Mouse (Mus musculus) kidney, postnatal 0 days (tissue): ENCODE results near the gene Olfr1082. TPM values are rescaled to one million over a fixed set of nuclear protein-coding genes. Genes with fewer than 3 reads are reported as not detected.
"Not testable (repeated sequence)": the region's sequence is repeated elsewhere in the genome, so short reads cannot be mapped to it uniquely, and the experiment has no call there.

Source experiments
- ATAC-seq: fragments of 200-750 bp; cut with Nextera tagmentation; replicated peaks from 2 replicates; pipeline ENCODE4 v1.8.0; 2017; ENCODE audit warnings: low read depth, moderate number of reproducible peaks, moderate TSS enrichment, moderate library complexity; ENCODE audit not compliant: low FRiP score
- DNase-seq: peaks from one replicate; pipeline ENCODE4 v3.0.0-alpha.2; 2016; ENCODE audit warnings: low spot score
- H3K27ac ChIP-seq: fragments of 300-500 bp; sonication (generic); 2 replicates; pipeline ENCODE4 v1.5.1; 2014; ENCODE audit warnings: mild to moderate bottlenecking
- H3K27me3 ChIP-seq: fragments of 300-500 bp; sonication (generic); 2 replicates; pipeline ENCODE4 v1.6.1; 2014; ENCODE audit warnings: low read length, mixed read lengths; ENCODE audit not compliant: insufficient read depth
- H3K36me3 ChIP-seq: fragments of 300-500 bp; sonication (generic); 2 replicates; pipeline ENCODE4 v1.6.1; 2014; ENCODE audit warnings: low read length, mixed read lengths; ENCODE audit not compliant: insufficient read depth
- H3K4me1 ChIP-seq: fragments of 300-500 bp; sonication (generic); replicated peaks from 2 replicates; pipeline ENCODE4 v1.6.1; 2014; ENCODE audit warnings: antibody characterized with exemption, low read length, mixed read lengths; ENCODE audit not compliant: insufficient read depth
- H3K4me2 ChIP-seq: fragments of 300-500 bp; sonication (generic); 2 replicates; pipeline ENCODE4 v1.6.1; 2014; ENCODE audit warnings: mild to moderate bottlenecking, low read length, moderate library complexity, mixed read lengths
- H3K4me3 ChIP-seq: fragments of 300-500 bp; sonication (generic); replicated peaks from 2 replicates; pipeline ENCODE4 v1.5.1; 2014; ENCODE audit warnings: low read depth, low read length
- H3K9ac ChIP-seq: fragments of 300-500 bp; sonication (generic); 2 replicates; pipeline ENCODE4 v1.6.1; 2014; ENCODE audit warnings: low read depth, low read length
- H3K9me3 ChIP-seq: fragments of 300-500 bp; sonication (generic); replicated peaks from 2 replicates; pipeline ENCODE4 v1.6.1; 2016; ENCODE audit warnings: low read length, inconsistent platforms, mixed read lengths
- WGBS: fragments of 180-500 bp; shearing (Covaris S2); extraction: QIAGEN DNeasy Blood & Tissue Kit; methylation state at CpG from one replicate; pipeline ENCODE4 v1.1.7; 2014; 5-methylcytosine and 5-hydroxymethylcytosine counted together
- polyA plus RNA-seq: library from polyadenylated mRNA; unstranded; fragments of >200 nt; fragmentation: Nextera tagmentation; extraction: Ambion mirVana; gene quantifications from 2 replicates; pipeline ENCODE4 v1.2.1, GENCODE M21; 2015

Gene Olfr1082
- polyA plus RNA-seq = not detected in 2 replicates

DNA sequence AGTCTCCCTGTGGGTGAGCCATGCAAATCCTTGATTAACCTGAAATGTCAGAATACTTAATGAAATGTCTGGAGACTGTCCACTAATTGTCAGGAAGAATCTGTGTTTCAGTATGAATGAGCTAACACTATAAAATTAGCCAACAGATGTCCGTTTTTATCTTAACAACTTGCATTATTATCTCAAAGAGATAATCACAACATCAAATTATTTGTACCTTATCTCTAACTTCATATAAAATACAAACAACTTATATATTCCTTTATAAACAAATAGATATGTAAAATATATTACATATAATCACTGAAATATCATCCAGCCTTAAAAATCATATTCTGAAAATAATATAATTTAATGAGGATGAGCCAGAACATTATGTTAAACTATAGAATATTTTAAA, at the start of gene Olfr1082:
Gene Olfr1082, minus strand, starts transcription at position 101 of the 400 bp plus-strand sequence.
- not testable (repeated sequence) for H3K4me2 ChIP-seq, DNase-seq, H3K9me3 ChIP-seq, H3K36me3 ChIP-seq, H3K9ac ChIP-seq, H3K27ac ChIP-seq, H3K4me3 ChIP-seq, H3K27me3 ChIP-seq, H3K4me1 ChIP-seq, ATAC-seq
- 67% methylated on average over 1 of the region's 1 CpGs for WGBS

DNA sequence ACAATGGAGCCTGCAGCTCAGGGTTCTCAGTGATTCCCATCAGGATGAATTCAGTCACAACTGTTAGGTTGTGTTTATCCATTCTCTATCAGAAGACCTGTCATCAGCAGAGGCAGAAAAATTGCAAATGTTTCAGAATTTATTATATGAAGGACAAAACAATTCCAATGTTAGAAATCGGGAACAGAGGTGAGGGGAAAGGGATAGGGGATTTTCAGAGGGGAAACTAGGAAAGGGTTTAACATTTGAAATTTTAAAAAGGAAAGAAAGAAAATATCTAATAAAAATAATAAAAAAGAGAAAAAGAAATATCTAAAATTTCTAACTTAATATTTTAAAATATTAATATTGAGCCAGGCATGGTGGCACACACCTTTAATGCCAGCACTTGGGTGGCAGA, 40.9 kb upstream of the Olfr1082 start, which contains the start of gene Olfr1084:
Gene Olfr1084, minus strand, starts transcription at position 101 of the 400 bp plus-strand sequence.
- H3K27ac ChIP-seq, H3K27me3 ChIP-seq, DNase-seq, H3K36me3 ChIP-seq, H3K4me1 ChIP-seq, H3K4me3 ChIP-seq, H3K9ac ChIP-seq, ATAC-seq, H3K9me3 ChIP-seq, H3K4me2 ChIP-seq: not testable (repeated sequence)
- 73% methylated on average over 1 of the region's 1 CpGs for WGBS

DNA sequence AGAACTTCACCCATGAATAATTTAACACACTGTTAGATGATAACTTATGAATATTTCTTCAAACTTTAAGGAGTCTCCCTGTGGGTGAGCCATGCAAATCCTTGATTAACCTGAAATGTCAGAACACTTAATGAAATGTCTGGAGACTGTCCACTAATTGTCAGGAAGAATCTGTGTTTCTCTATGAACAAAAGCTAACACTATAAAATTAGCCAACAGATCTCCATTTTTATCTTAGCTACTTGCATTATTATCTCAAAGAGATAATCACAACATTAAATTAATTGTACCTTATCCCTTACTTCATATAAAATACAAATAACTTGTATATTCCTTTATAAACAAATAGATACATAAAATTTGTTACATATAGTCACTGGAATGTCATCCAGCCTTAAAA, 40.6 kb downstream of the Olfr1082 start, which contains the start of gene Olfr1080:
Gene Olfr1080, minus strand, starts transcription at position 101 of the 400 bp plus-strand sequence.
- not testable (repeated sequence) for ATAC-seq

More for the DNA sequence above, 40.6 kb downstream of the Olfr1082 start, which contains the start of gene Olfr1080:
- not testable (repeated sequence) for H3K27ac ChIP-seq, H3K4me3 ChIP-seq, H3K36me3 ChIP-seq, H3K9ac ChIP-seq, H3K4me2 ChIP-seq, H3K9me3 ChIP-seq, H3K4me1 ChIP-seq, DNase-seq, H3K27me3 ChIP-seq

Other genes starting within 250 kb of the Olfr1082 start
- not detected in 2 replicates for gene Olfr1055, start 248.7 kb downstream of the Olfr1082 start, polyA plus RNA-seq
- gene Olfr1056, start 236.5 kb downstream of the Olfr1082 start, polyA plus RNA-seq = not detected in 2 replicates
- gene Olfr1057, start 220.6 kb downstream of the Olfr1082 start, polyA plus RNA-seq = not detected in 2 replicates
- not detected in 2 replicates for gene Olfr1058, start 210.4 kb downstream of the Olfr1082 start, polyA plus RNA-seq
- gene Olfr1061, start 184.9 kb downstream of the Olfr1082 start, polyA plus RNA-seq = not detected in 2 replicates
- gene Olfr1062, start 172.2 kb downstream of the Olfr1082 start, polyA plus RNA-seq = not detected in 2 replicates
- not detected in 2 replicates for gene Olfr1065, start 148.4 kb downstream of the Olfr1082 start, polyA plus RNA-seq
- gene Olfr1066, start 142.7 kb downstream of the Olfr1082 start, polyA plus RNA-seq = not detected in 2 replicates
- gene Olfr228, start 111.6 kb downstream of the Olfr1082 start, polyA plus RNA-seq = not detected in 2 replicates
- not detected in 2 replicates for gene Olfr1076, start 90.5 kb downstream of the Olfr1082 start, polyA plus RNA-seq
- gene Olfr1079, start 56.5 kb downstream of the Olfr1082 start, polyA plus RNA-seq = not detected in 2 replicates
- not detected in 2 replicates for gene Olfr1080, start 40.7 kb downstream of the Olfr1082 start, polyA plus RNA-seq
- not detected in 2 replicates for gene Olfr1084, start 40.8 kb upstream of the Olfr1082 start, polyA plus RNA-seq
- not detected in 2 replicates for gene Olfr1085, start 63.1 kb upstream of the Olfr1082 start, polyA plus RNA-seq
- gene Olfr1086, start 81.1 kb upstream of the Olfr1082 start, polyA plus RNA-seq = not detected in 2 replicates
- gene Olfr1087, start 99.4 kb upstream of the Olfr1082 start, polyA plus RNA-seq = not detected in 2 replicates
- not detected in 2 replicates for gene Olfr1089, start 134.7 kb upstream of the Olfr1082 start, polyA plus RNA-seq
- not detected in 2 replicates for gene Olfr1090, start 160.0 kb upstream of the Olfr1082 start, polyA plus RNA-seq
- gene Olfr1093, start 183.5 kb upstream of the Olfr1082 start, polyA plus RNA-seq = not detected in 2 replicates
- not detected in 2 replicates for gene Olfr141, start 211.1 kb upstream of the Olfr1082 start, polyA plus RNA-seq
- not detected in 2 replicates for gene Olfr1094, start 225.7 kb upstream of the Olfr1082 start, polyA plus RNA-seq